Mouse (Mus musculus) spleen, adult 18-20 months (tissue): ENCODE results near the gene St3gal4.

Experiments
- DNase-seq, 2 experiments: peaks; one replicate each; pipeline ENCODE4 v3.0.0; 2022; ENCODE audit warnings: mixed read lengths in 2 of 2

St3gal4 gene

GRCm38 (mm10) chr9:35128564-35128963, 9.5 kb upstream of the St3gal4 start:
- no peak for DNase-seq

DNA sequence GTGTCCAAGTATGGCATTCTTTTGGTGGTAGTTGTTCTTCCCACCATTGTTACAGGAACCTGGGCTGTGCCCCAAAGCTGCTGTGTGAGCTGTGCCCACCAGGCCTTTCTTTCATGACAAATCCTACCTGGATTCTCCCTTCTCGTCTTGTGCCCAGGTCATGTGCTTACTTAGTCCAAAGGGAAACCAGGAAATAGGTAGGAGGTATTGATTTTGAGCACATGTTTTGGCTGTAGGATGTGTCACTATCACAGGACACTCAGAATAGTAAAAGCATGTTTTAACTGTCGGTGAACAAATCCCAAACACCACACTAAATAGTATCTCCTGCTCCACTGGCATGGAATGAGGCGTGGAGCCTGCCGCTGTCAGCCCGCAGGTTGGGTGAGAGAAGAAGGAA, 8.5 kb upstream of the St3gal4 start:
- DNase-seq: no peak

GRCm38 (mm10) chr9:35127147-35127546, 8.1 kb upstream of the St3gal4 start:
- no peak for DNase-seq

DNA sequence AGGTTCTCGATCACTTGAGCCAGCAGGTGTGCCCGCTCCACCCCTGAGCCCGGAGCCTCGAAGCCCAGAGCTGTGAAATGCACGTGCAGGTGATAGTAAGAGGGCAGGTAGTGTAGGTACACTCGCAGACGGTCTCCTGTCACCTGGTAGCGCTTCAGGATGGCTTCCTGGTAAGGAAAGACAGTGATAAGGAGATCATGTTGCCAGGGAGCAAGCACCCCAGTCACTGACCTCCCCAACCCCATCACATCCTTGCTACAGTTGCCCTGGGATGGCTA, 5.5 kb upstream of the St3gal4 start:
- no peak for DNase-seq

DNA sequence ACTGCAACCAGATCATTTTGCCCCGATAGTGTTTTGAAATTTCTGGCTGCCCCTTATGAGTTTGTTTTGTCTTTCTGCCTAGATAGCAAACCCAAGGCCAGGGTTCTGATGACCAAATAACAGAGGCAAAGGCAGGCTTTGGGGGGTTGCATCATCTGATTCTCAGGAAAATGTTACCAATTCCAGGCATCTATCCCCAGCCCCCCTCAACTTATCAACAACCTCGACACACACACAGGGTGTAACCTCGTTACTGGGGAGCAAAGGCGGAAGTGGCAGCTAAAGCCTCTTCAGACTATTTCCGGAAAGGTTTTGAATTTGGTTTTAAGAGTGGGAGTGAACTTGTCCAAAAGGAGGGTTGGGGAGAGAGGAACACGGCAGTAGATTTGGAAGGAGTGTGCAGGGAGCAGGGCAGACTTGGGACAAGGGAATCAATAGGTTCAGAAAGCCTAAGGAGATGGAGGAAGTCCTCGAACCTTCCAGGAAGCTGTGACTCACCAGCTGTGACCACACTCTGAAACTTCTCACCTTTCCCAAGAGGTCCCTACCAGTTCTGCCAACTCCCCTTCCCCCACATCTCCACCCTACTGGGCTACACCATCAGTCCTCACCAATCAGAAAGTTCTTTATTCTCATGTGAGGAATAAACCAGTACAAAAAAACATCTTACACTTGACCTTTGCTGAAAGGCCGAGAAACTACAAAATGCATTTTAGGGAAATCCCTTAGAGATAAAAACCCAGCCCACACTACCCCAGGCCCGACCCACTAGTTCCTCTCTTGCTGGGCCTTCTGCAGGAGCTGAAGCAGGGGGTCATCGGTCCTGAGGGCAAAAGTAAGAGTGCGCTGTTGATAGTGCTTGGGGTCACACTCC, 5.0 kb upstream of the St3gal4 start:
- DNase-seq: peak; percentile 18 to 46

DNA sequence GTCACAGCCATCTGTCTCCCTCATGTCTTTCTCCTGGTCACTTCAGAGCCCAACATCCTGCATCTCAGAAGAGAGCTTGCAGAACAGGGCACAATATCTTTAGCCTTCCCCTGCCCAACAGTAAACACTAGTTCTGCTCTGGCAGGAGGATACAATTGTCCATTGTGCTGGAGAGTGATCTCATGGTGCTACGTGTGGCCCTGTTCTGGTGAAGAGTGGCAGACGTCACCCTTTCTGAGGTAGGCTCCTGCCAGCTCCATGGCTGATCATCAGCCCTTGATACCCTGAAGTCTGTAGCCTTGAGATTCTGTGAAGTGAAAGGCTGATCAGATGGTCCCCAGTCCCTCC, 4.4 kb upstream of the St3gal4 start:
- DNase-seq: no peak

GRCm38 (mm10) chr9:35122551-35123266, 3.6 kb upstream of the St3gal4 start:
- DNase-seq: no peak

DNA sequence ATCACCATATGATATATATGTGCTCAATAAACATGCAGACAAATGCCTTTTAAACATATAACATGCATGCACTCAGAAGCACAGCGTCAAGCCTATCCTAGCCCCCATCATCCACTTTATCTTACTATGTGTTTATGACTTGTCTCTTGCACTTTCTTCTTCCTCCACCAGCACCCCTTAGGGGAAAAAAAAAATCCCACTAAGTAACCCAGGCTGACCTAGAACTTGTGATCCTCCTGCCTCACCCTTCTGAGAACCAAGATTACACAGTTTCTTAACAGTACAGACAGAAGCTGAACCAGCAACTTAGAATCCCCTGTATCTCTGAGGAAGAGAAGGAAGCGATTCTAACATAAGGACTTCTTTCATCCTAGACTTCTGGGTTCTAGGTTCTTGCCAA, 505 bp downstream of the St3gal4 start:
- DNase-seq: no peak

DNA sequence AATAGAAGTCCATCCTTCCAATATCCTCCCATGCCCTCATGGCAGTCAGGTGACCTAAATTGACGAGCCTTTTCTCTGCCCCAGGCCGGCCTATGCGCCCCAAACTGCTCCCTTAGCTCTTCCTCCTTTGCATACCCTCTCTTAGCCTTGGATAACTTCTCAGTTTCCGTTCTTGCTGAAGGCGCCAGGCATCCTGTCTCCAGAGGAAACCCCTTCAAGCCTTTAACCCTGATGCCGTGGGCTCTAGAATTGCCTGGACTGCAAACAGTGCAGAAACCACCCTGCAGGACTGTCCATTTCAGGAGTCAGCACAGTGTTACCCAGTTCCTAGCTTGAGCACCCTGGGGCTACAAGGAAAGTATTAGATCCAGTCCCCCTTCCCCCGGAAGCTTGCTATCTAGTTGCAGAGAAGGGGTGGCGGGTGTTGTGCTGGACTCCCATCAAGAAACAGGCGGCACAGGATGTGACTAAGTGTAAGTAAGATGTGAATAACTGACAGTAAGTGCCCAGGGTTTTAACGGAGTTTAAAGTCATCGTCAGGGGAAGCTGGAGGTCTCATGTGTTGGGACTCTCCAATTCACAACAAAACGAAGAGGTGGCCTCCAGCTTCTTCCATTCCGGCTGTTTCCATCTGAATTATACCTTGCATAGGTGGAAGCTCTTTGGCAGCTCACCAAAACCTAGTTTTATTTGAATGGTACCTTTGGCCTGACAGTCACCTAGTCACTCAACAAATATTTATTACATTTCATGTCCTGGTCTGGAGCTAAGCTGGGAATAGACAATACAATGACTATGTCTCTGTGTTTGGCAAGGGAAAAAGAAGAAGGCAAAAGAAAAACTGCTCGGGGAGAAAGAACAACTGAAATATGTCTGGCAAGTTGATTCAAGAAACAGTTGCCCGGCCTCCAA, 1.4 kb downstream of the St3gal4 start:
- DNase-seq: peak; percentile 23 to 38

DNA sequence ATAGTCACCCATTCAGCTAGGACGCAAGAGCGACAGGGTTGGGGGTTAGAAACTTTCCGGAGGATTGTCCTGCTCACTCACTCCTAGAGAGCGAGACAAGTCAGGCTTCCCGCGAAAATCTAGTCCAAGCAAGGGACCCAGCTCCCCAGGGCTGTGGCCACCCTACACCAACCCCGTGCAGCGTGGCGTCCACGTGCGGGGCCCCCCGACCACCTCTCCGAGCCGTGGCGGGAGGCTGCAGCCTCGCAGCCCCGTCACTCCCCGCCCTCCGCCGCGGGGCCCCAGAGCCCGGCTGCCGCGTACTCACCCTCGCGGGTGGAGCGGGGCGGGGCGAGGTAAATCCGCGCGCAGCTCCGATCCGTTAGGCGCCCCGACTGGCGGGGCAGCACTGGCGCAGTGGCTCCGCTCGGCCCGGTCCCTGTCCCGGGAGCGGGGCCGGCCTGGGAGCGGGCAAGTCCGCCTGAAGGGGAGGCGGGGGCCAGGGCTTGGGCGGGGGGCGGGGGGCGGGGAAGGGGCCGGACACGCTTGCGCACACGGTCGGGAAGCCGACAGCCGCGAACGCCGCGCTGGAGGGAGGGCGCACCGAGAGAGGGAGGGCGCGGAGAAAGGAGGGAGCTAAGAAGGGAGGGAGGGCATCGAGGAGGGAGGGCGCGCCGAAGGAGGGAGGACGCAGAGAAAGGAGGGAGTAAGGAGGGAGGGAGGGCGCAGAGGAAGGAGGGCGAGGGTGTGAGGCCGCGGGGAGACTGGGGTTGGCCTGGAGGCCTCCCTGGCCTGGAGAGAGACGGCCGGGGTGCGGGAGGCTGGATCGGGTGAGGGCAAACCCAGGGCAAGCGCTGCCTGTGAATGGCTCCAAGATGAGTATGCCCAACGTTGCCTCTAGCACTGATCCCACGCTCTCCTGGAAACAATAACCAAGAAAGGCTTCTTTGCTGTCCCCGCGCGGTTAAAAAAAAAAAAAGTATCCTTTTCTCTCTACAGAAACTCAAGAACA, 2.4 kb downstream of the St3gal4 start:
- peak; percentile 71 to 74 for DNase-seq

DNA sequence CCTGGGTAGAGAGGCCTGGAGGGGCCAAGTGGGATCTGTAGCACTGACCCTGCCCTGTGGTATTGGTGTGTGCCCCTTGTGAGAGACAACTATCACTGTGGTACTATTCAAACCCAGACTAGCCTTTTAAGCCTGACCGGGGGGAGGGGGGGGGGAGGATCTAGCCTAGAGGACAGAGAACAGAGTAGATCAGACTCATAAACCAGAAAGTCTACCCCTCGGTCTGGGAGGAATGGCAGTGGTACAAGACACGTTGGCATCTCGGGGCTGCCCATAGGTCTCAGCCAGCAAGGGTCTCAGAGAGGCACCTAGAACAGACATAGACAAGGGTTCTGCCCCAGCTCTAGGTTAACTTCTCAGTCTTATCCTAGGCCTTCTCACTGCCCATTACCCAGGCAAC, 3.3 kb downstream of the St3gal4 start:
- DNase-seq: no peak

- no peak for DNase-seq
Measured at GRCm38 (mm10) chr9:35115299-35115698, 3.8 kb downstream of the St3gal4 start.

- DNase-seq: no peak
Measured at GRCm38 (mm10) chr9:35114234-35114633, 4.8 kb downstream of the St3gal4 start.

DNA sequence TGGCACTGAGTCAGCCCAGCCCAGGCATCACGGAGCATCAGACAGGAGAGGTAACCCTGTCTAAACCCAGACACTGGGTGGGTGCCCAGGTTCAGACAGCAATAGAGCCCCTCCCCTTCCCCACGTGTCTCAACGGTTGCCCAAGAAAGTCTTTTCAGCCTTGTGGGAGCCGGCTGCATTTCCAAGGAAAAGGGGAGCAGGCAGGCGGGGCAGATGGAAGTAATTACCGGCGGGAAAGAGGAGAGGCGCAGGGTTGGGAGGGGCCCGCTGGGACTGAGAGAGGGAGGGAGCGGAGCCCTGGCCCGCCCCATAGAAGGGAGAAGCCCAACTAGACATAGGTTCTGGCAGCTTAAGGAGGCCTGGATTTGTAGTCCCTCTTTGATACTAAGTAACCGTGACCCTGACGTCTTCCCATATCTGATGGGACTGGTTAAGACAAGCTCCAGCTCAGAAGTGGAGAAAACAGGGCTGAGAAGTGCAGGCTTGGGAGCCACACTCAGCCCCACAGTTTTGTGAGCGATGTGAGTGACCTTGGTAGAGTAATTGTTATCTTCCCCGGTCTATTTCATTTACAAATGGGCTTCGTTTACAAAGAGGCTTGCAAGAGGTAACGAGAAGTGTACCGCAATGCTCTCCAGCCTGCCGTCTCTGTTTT, 7.0 kb downstream of the St3gal4 start:
- no peak for DNase-seq

DNA sequence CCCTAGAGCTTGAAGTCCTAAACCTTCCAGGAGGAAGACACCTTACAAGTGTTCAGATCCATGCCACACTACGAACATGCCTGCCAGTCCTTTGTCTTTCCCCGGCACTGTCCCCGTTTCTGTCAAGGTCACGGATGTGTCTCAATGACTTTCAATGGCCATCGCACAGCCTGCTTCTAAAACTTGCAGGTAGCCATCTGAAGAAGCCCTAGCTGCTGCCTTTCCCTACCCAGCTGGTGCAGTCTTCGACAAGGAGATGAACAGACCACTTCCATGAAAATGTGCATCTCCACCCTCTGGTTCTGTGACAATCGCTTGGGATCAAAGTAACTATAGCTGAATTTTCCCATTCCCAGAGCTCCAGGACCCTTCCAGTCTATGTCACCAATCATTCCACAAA, 7.6 kb downstream of the St3gal4 start:
- no peak for DNase-seq

DNA sequence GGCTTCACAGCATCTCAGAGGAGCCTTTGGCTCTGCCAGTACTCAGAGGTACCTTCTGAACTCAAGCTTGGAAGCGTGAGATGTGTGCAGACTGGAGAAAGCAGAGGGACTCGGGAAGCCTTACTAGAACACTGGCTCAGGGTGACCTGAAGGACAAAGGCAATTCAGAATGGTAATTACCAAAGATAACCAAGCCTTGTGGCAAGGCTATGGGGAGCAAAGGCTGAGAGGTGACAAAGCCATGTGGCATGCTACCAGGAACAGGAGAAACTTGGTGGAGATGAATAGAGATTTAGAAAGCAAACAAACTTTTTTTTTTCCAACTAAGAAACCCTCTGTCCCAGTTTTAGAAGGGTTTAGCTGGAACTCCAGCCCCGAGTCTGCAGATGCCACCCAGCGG, 8.5 kb downstream of the St3gal4 start:
- no peak for DNase-seq

GRCm38 (mm10) chr9:35110051-35110450, 9.0 kb downstream of the St3gal4 start:
- DNase-seq: no peak

DNA sequence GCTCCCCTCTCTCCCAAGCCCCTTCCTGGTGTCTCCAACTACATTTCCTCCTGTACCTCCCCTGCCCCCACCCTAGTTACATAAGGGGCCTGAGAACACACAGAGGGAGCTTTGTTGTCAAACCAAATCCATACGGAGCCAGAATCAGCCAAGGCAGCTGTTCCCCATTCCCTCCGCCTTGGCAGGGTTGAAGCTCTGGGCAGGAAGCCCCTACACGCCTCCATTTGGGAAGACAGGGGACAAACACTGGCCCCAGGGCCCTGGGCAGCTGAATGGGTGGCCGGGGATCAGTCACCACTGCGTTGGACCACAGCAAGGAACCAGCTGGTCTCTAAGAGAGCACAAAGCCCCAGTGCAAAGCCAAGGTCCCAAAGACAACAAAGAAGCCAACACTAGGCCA, 10.2 kb downstream of the St3gal4 start:
- no peak for DNase-seq

- DNase-seq: no peak
Measured at GRCm38 (mm10) chr9:35108066-35108465, 11.0 kb downstream of the St3gal4 start.

GRCm38 (mm10) chr9:35107396-35107795, 11.7 kb downstream of the St3gal4 start:
- no peak for DNase-seq
